Mouse (Mus musculus) embryonic facial prominence, embryonic 11.5 days (tissue): Measurements from ENCODE around the gene Prelp. TPM values are rescaled to one million over a fixed set of nuclear protein-coding genes. Genes with fewer than 3 reads are reported as not detected.

ENCODE experiments used
- ATAC-seq: fragments of 200-750 bp; cut with Nextera tagmentation; replicated peaks from 2 replicates; pipeline ENCODE4 v1.8.0; 2017; ENCODE audit warnings: low read depth; ENCODE audit not compliant: insufficient number of reproducible peaks, low FRiP score, low TSS enrichment
- DNase-seq: peaks from one replicate; pipeline ENCODE4 v3.0.0-alpha.2; 2015; ENCODE audit warnings: low spot score
- H3K27ac ChIP-seq: fragments of 300-500 bp; sonication (generic); replicated peaks from 2 replicates; pipeline ENCODE4 v1.5.1; 2014; ENCODE audit warnings: mild to moderate bottlenecking, low read depth, low read length, control low read depth
- H3K27me3 ChIP-seq: fragments of 300-500 bp; sonication (generic); 2 replicates; pipeline ENCODE4 v1.6.1; 2014; ENCODE audit warnings: mild to moderate bottlenecking, low read length, moderate library complexity, mixed read lengths; ENCODE audit not compliant: control insufficient read depth, insufficient read depth
- H3K36me3 ChIP-seq: fragments of 300-500 bp; sonication (generic); replicated peaks from 2 replicates; pipeline ENCODE4 v1.6.1; 2014; ENCODE audit warnings: low read depth, mild to moderate bottlenecking, low read length, moderate library complexity, mixed read lengths; ENCODE audit not compliant: control insufficient read depth, insufficient read depth
- H3K4me1 ChIP-seq: fragments of 300-500 bp; sonication (generic); 2 replicates; pipeline ENCODE4 v1.6.1; 2014; ENCODE audit warnings: low read length, mixed read lengths; ENCODE audit not compliant: control insufficient read depth, insufficient read depth
- H3K4me2 ChIP-seq: fragments of 300-500 bp; sonication (generic); 2 replicates; pipeline ENCODE4 v1.6.1; 2014; ENCODE audit warnings: low read depth, mild to moderate bottlenecking, control low read depth, low read length, moderate library complexity
- H3K4me3 ChIP-seq: fragments of 300-500 bp; sonication (generic); 2 replicates; pipeline ENCODE4 v1.5.1; 2014; ENCODE audit warnings: low read depth, low read length, control low read depth
- H3K9ac ChIP-seq: fragments of 300-500 bp; sonication (generic); replicated peaks from 2 replicates; pipeline ENCODE4 v1.6.1; 2014; ENCODE audit warnings: mild to moderate bottlenecking, control low read depth, low read length
- H3K9me3 ChIP-seq: fragments of 300-500 bp; sonication (generic); replicated peaks from 2 replicates; pipeline ENCODE4 v1.6.1; 2016; ENCODE audit warnings: mild to moderate bottlenecking, low read length, inconsistent platforms, mixed read lengths; ENCODE audit not compliant: control insufficient read depth
- WGBS: fragments of 180-500 bp; shearing (Covaris S2); extraction: QIAGEN DNeasy Blood & Tissue Kit; methylation state at CpG from one replicate; pipeline ENCODE4 v1.1.7; 2014; 5-methylcytosine and 5-hydroxymethylcytosine counted together
- polyA plus RNA-seq: library from polyadenylated mRNA; unstranded; fragments of >200 nt; fragmentation: Nextera tagmentation; extraction: Ambion mirVana; gene quantifications from 2 replicates; pipeline ENCODE4 v1.2.1, GENCODE M21; 2014

Gene Prelp
- polyA plus RNA-seq, 1 experiment from 2014 or later: 1.2 TPM

DNA sequence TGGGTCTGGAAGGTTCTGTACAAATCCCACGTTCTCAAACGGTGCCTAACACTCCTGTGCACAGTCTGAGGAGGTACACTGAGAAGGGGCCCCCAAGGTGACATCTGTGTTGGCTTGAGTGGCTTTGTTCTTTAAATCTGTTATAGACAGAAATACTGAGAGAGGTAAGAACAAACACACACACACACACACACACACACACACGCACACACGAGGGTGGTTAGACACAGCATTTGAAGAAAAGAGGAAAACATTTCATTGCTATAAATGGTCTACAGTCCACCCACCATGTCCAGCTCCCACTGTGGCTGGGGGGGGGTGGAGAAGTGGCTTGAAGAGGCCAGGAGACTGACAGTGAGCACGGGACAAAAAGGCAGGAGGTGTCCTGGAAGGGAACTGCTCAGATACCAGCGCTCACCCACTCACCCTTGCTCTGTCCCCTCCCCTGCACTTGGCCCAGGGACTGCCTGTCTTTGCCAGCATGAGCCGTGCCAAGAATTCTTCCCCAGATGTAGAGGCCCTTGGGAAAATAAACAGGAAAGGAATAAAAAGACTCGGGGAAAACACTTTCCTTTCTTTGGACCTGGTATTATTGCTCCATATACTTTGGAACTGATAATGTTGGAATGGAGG lies 5.4 kb downstream of the Prelp start:
- no peaks in the 10 kb centered on the region for H3K27me3 ChIP-seq
- H3K4me1 ChIP-seq: no peaks in the 10 kb centered on the region; the same call in 1 of the 2 replicates
- no peaks in the 10 kb centered on the region for H3K9me3 ChIP-seq
- DNase-seq: no peak
- no peaks in the 10 kb centered on the region for H3K36me3 ChIP-seq
- no peak overlapping the region for H3K4me2 ChIP-seq
- ATAC-seq: no peak
- no peak overlapping the region for H3K27ac ChIP-seq
- H3K4me3 ChIP-seq: no peak overlapping the region
- no peak overlapping the region for H3K9ac ChIP-seq
- 68% methylated on average over 8 of the region's 8 CpGs for WGBS

- no peaks in the 10 kb centered on the region for H3K9me3 ChIP-seq
- ATAC-seq (no peak), DNase-seq (no peak)
- no peak overlapping the region for H3K27ac ChIP-seq
- H3K4me3 ChIP-seq: no peak overlapping the region
- H3K27me3 ChIP-seq: no peaks in the 10 kb centered on the region; the same call in 1 of the 2 replicates
- no peaks in the 10 kb centered on the region; the same call in 1 of the 2 replicates for H3K4me1 ChIP-seq
- WGBS: 85% methylated on average over 13 of the region's 13 CpGs
- H3K4me2 ChIP-seq: no peak overlapping the region
- no peak overlapping the region for H3K9ac ChIP-seq
- no peaks in the 10 kb centered on the region for H3K36me3 ChIP-seq
Measured at GRCm38 (mm10) chr1:133915115-133915514, 6.1 kb downstream of the Prelp start.

- H3K4me3 ChIP-seq: no peak overlapping the region
- no peak overlapping the region for H3K4me2 ChIP-seq
- ATAC-seq (no peak), DNase-seq (no peak)
- no peaks in the 10 kb centered on the region for H3K36me3 ChIP-seq
- no peaks in the 10 kb centered on the region for H3K9me3 ChIP-seq
- H3K27me3 ChIP-seq: no peaks in the 10 kb centered on the region; the same call in 1 of the 2 replicates
- 72% methylated on average over 6 of the region's 6 CpGs for WGBS
- no peak overlapping the region for H3K27ac ChIP-seq
- peaks cover under 1% of the 10 kb centered on the region; the same call in 1 of the 2 replicates for H3K4me1 ChIP-seq
- H3K9ac ChIP-seq: no peak overlapping the region
Measured at GRCm38 (mm10) chr1:133913018-133913417, 8.2 kb downstream of the Prelp start.

DNA sequence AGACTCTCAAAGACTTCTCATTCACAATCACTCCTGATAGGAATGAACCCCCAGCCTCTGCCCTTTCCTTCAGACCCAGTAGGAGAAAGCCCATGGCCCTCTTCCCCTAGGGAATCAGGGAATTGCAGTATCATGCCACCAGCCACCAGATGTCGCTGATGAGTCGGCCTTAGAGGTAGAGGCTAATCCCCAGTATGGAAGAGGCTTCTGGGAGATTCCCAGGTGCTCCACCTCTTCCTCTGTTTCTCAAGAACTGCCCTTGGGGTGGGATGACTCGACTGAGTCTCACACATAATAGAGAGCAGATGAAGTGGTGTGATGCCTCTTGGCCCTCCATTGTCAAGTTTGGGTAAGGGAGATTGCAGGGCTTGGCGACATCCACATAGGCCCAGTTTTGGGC lies 9.8 kb downstream of the Prelp start:
- H3K36me3 ChIP-seq: no peaks in the 10 kb centered on the region
- no peak for ATAC-seq

DNA sequence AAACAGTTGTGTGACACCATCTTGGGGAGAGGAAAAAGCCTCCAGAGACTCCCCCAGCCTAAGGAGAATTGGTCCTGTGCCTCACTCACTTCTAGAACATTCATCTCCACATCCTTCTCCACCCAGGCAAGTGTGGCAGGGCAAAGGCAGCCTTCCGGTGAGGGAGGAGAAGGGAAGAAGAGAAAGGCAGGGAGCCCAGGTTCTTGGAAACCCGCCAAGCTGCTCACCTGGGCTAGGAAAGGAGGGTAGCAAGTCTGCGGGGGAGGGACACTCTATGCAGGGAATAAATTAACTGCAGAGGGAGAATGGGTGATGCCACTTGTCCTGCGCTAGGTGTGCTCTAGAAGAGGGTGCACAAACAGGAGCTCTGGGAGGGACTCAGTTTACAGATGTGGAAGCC lies 10.2 kb downstream of the Prelp start:
- ATAC-seq (no peak), DNase-seq (no peak)
- H3K4me1 ChIP-seq: peaks cover 5% of the 10 kb centered on the region
- H3K27me3 ChIP-seq: no peaks in the 10 kb centered on the region; the same call in 1 of the 2 replicates
- H3K27ac ChIP-seq: no peak overlapping the region
- no peak overlapping the region for H3K4me3 ChIP-seq
- H3K36me3 ChIP-seq: no peaks in the 10 kb centered on the region
- H3K4me2 ChIP-seq: no peak overlapping the region
- WGBS: 74% methylated on average over 4 of the region's 4 CpGs
- no peak overlapping the region for H3K9ac ChIP-seq
- no peaks in the 10 kb centered on the region for H3K9me3 ChIP-seq

More for the DNA sequence above, 9.8 kb downstream of the Prelp start:
- peaks cover 5% of the 10 kb centered on the region for H3K4me1 ChIP-seq
- WGBS: 22% methylated on average over 4 of the region's 4 CpGs
- peak; percentile 87 for DNase-seq
- no peak overlapping the region for H3K4me2 ChIP-seq
- no peak overlapping the region for H3K27ac ChIP-seq
- no peak overlapping the region for H3K9ac ChIP-seq
- H3K4me3 ChIP-seq: no peak overlapping the region
- H3K9me3 ChIP-seq: no peaks in the 10 kb centered on the region
- H3K27me3 ChIP-seq: no peaks in the 10 kb centered on the region; the same call in 1 of the 2 replicates

DNA sequence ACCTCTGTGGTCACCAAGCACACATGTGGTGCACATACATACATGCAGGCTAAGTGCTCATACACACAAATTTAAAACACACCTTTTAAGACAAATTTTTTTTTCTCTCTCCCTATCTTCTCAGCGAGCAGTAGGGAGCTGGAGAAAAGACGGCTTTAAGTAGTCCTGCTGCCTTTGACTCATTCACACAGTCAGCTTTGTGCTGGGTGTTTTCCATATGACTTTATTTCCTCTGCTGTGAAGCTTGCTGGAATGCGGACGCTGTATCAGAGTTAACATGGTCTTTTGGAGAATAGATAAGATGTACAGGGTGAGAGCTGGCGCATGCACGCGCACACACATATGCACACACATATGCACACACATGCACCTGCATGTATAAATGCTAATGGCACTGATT lies 11.1 kb downstream of the Prelp start:
- 85% methylated on average over 7 of the region's 7 CpGs for WGBS
- Histone ChIP-seq H3K27ac (no peak overlapping the region), H3K4me2 (no peak overlapping the region), H3K27me3 (no peaks in the 10 kb centered on the region; the same call in 1 of the 2 replicates), H3K4me1 (peaks cover 5% of the 10 kb centered on the region), H3K9ac (no peak overlapping the region), H3K9me3 (no peaks in the 10 kb centered on the region), H3K36me3 (no peaks in the 10 kb centered on the region), H3K4me3 (no peak overlapping the region)
- no peak for ATAC-seq
- DNase-seq: no peak

DNA sequence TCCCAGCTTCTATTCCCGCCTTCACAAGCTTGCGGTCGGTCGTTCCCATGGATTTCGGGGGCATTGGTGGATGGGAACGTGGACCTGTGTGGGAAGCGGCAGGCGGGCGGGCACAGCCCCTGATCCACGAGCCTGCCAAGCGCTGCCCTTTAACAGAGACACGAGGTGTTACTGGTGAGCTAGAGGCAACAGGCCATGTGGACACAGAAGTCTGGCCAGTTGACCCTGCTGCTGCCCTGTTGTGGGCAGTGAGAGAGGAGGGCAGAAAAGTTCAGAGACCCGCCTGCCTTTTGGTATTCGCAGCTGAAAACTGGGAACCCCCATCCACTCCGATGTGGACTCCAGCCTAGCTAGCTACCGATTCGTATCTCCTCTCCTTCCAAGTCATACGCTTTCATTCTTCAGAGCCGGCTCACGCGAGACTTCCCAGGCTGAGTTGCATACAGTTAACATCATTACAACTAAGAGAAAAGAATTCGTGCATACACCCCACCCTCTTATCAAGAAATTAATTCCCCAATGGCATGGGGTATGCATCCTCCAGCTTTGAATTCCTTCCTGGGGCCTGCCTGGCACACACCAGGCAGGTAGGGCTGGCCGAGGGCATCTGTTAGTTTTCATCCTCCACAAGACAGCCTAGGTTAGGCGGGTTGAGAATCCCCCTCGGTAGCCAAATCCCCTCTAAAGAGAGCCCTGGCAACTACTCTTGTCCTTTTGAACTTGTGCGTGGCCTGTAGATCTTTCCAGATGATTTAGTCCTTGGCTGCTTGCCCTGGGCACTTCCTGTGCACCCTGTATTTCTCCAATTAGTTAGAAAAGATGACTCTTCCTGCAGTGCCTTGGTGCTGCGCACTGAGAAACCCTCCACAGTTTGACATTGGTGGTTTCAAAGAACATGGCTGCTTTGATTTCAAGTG lies 12.3 kb downstream of the Prelp start:
- 14% methylated on average over 27 of the region's 27 CpGs for WGBS
- no peaks in the 10 kb centered on the region; the same call in 1 of the 2 replicates for H3K27me3 ChIP-seq
- H3K4me2 ChIP-seq: peak overlapping the region; percentile 66
- H3K9me3 ChIP-seq: no peaks in the 10 kb centered on the region
- peak overlapping the region; percentile 52 for H3K9ac ChIP-seq
- peak overlapping the region; percentile 32 for H3K4me3 ChIP-seq
- peaks cover 5% of the 10 kb centered on the region for H3K4me1 ChIP-seq
- no peaks in the 10 kb centered on the region for H3K36me3 ChIP-seq
- no peak for DNase-seq
- H3K27ac ChIP-seq: no peak overlapping the region
- peak; percentile 27; the same call in 1 of the 2 replicates for ATAC-seq
